Mouse (Mus musculus): ENCODE data around the gene Flot2.

Gene Flot2

DNA sequence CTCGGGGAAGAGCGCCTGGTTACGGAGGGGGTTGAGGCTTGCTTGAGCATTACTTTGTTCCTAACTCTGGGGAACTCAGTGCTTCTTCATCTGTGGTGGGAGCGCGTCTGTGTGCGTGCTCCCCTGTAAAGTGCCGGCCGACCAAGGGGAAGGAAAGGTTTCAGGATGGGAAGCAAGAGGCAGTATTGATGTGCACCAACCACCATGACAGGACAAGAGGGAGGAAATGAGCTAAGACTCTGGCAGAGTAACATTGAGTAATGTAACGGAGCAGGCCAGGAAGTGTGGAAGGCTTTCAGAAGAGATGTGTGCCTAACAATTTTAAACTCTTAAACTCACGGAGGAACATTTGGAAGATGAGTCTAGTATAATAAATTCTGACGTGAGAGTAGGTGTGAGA, 63.0 kb downstream of the Flot2 start:
- DNase-seq (ENCODE audit: low spot score in 2 of 2) = no peak

DNA sequence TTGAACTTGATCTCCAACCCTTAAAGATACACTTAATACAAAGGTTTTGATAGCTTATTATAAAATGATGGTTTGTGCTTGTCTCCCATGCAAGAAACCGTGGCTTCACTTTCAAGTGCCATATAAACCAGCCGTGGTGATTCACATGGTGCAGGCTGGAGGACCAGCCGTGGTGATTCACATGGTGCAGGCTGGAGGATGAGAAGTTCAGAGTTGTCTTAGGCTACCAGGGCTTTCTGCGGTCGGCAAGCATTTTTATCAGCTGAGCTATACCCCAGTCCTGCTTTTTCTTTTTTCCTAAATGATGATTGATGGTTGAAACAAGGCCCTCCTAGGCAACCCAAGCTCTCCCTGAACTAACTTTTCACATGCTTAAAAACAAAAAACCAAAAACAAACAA, 64.4 kb downstream of the Flot2 start:
- DNase-seq (ENCODE audit: low spot score in 2 of 2) = no peak

DNA sequence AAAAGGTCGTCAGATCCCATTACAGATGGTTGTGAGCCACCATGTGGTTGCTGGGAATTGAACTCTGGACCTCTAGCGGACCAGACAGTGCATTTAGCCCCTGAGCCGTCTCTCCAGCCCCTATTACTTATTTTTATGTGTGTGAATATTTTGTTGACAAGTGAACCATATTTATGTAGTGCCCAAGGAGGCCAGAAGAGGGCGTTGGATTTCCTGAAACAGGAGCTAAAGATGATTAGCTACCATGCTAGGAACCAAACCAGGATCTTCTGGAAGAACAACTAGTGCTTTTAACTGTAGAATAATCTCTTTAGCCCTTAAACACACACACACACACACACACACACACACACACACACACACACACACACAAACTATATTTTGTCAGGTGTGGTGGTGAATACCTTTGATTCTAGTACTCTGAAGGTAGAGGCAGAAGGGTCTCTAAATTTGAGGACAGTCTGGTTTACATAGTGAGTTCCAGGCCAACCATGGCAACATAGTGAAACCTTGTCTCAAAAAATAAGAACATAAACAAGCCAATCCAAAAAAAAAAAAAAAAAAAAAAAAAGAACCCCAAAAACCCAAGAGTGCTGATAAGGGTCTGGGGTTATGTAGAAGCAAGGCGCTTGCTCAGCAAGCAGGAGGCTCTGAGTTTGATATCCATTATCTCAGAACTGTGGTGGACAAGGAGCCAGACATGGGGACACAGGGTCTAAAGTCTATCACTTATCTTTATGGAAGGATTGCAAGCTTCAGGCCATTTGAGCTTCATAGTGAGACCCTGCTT, 65.4 kb downstream of the Flot2 start:
- DNase-seq (ENCODE audit: low spot score in 2 of 2) = no peak

DNA sequence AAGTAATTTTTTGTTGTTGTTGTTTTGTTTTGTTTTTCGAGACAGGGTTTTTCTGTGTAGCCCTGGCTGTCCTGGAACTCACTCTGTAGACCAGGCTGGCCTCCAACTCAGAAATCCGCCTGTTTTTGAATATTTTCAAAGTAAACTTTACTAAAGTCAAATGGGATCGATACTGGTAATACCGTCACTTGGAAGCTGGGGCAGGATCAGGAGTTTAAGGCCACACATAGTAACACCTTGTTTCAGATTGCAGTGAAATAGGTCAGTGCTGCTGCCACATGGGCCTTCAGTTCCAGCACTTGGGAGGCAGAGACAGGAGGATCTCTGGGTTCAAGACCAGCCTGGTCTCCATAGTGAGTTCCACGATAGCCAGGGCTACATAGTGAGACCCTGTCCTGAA, 66.8 kb downstream of the Flot2 start:
- no peak for DNase-seq (ENCODE audit: low spot score in 2 of 2)
